Mouse (Mus musculus): ENCODE results near the gene Etl4. TPM values are rescaled to one million over a fixed set of nuclear protein-coding genes. Genes with fewer than 3 reads are reported as not detected.

Gene Etl4
- polyA plus RNA-seq, 1 experiment from 2014 or later, result 33.4 TPM

DNA sequence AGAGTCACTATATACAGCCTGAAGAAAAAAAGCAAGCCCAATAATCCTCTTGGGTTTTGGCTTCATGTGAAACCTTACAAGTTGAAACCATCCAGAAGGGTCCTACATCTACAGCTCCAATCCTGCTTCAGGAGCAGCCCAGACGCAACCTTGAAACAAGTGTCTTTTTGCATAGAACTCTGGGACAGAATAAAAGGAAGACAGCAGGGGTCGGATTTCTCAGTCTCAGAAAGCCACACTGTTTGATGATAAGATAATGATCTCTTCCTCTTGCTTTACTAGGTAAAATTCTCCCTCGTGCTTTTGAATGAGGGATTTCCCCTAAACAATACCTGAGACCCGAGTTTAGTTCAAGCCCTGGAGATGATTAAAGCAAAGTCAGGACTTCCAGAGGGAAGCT, 385.0 kb downstream of the Etl4 start:
- no peaks in the 10 kb centered on the region; the same call in 1 of the 2 replicates for H3K9me3 ChIP-seq (ENCODE audit: low read depth, low read length)
- H3K4me3 ChIP-seq (ENCODE audit: low read depth, low read length), result no peak overlapping the region
- WGBS, result 31% methylated on average over 4 of the region's 4 CpGs
- H3K9ac ChIP-seq, result no peak overlapping the region
- no peak overlapping the region for H3K27ac ChIP-seq (ENCODE audit: low read depth)
- TF ChIP-seq CTCF (IDR thresholded peaks at IDR 0.05; ENCODE audit: low read depth), result no peak
- DNase-seq, result no peak
- no peaks in the 10 kb centered on the region for H3K27me3 ChIP-seq (ENCODE audit: insufficient read depth, low read length)
- H3K4me2 ChIP-seq, result no peak overlapping the region
- no peaks in the 10 kb centered on the region for H3K4me1 ChIP-seq (ENCODE audit: insufficient read depth)
- H3K36me3 ChIP-seq (ENCODE audit: insufficient read depth), result no peaks in the 10 kb centered on the region
- ATAC-seq (ENCODE audit: insufficient read depth), result no peak

GRCm38 (mm10) chr2:20302517-20302916, 392.9 kb downstream of the Etl4 start:
- no peak for TF ChIP-seq CTCF (IDR thresholded peaks at IDR 0.05; ENCODE audit: low read depth)
- no peaks in the 10 kb centered on the region for H3K27me3 ChIP-seq (ENCODE audit: insufficient read depth, low read length)
- DNase-seq, result no peak
- no peaks in the 10 kb centered on the region for H3K36me3 ChIP-seq (ENCODE audit: insufficient read depth)
- WGBS, result 79% methylated on average over 3 of the region's 3 CpGs
- H3K9me3 ChIP-seq (ENCODE audit: low read depth, low read length), result no peaks in the 10 kb centered on the region
- H3K4me3 ChIP-seq (ENCODE audit: low read depth, low read length), result no peak overlapping the region
- no peak overlapping the region for H3K27ac ChIP-seq (ENCODE audit: low read depth)
- H3K9ac ChIP-seq, result no peak overlapping the region
- H3K4me1 ChIP-seq (ENCODE audit: insufficient read depth), result no peaks in the 10 kb centered on the region
- no peak for ATAC-seq (ENCODE audit: insufficient read depth)
- no peak overlapping the region for H3K4me2 ChIP-seq

- DNase-seq (no peak), ATAC-seq (ENCODE audit: insufficient read depth) (no peak)
- Histone ChIP-seq H3K4me3 (ENCODE audit: low read depth, low read length) (no peak overlapping the region), H3K9me3 (ENCODE audit: low read depth, low read length) (no peaks in the 10 kb centered on the region), H3K4me1 (ENCODE audit: insufficient read depth) (no peaks in the 10 kb centered on the region), H3K36me3 (ENCODE audit: insufficient read depth) (no peaks in the 10 kb centered on the region), H3K4me2 (no peak overlapping the region), H3K27me3 (ENCODE audit: insufficient read depth, low read length) (no peaks in the 10 kb centered on the region), H3K9ac (no peak overlapping the region), H3K27ac (ENCODE audit: low read depth) (no peak overlapping the region)
- TF ChIP-seq CTCF (IDR thresholded peaks at IDR 0.05; ENCODE audit: low read depth), result no peak
- 68% methylated on average over 1 of the region's 1 CpGs for WGBS
Measured at GRCm38 (mm10) chr2:20324954-20325353, 415.4 kb downstream of the Etl4 start.

- no peaks in the 10 kb centered on the region for H3K27me3 ChIP-seq (ENCODE audit: insufficient read depth, low read length)
- DNase-seq (no peak), ATAC-seq (ENCODE audit: insufficient read depth) (no peak)
- H3K27ac ChIP-seq (ENCODE audit: low read depth), result no peak overlapping the region
- H3K9ac ChIP-seq, result no peak overlapping the region
- no peaks in the 10 kb centered on the region for H3K4me1 ChIP-seq (ENCODE audit: insufficient read depth)
- TF ChIP-seq CTCF (IDR thresholded peaks at IDR 0.05; ENCODE audit: low read depth), result no peak
- H3K9me3 ChIP-seq (ENCODE audit: low read depth, low read length), result no peaks in the 10 kb centered on the region
- WGBS, result 68% methylated on average over 6 of the region's 6 CpGs
- H3K36me3 ChIP-seq (ENCODE audit: insufficient read depth), result no peaks in the 10 kb centered on the region
- H3K4me2 ChIP-seq, result no peak overlapping the region
- no peak overlapping the region for H3K4me3 ChIP-seq (ENCODE audit: low read depth, low read length)
Measured at GRCm38 (mm10) chr2:20336176-20336575, 426.6 kb downstream of the Etl4 start.

DNA sequence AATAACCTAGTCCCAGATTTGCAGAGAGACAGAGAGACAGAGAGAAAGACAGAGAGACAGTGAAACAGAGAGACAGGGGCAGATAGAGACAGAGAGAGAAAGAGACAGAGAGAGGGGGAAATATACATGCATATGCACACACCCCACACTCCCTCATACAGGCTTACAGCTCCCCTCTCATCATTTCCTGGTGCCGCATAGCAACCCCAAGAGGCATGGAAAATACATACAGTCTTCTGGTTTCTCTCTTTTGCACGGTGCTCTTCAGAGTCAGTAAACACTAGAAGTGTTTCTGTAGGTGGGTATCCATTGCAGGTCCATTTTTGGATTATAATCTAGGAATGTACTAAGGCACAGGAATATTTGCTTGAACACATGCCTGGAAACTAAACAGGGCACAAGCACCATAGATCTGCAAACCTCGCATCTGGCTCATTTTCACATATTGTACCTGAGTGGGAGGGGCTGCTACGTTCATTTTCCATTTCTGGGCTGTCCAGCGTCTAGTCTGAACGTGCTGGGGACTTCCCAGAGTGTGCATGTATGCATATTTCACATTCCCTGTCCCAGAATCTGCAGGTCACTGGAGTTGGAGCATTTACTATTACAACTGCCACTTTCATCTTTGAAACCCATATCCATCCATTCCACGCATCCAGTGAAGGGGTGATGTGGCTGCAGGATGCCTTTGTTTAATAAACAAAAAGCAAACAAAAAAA, 429.6 kb downstream of the Etl4 start:
- DNase-seq (peak; percentile 19), ATAC-seq (ENCODE audit: insufficient read depth) (peak; percentile 44; the same call in 1 of the 2 replicates)
- Histone ChIP-seq H3K4me3 (ENCODE audit: low read depth, low read length) (no peak overlapping the region), H3K4me2 (peak overlapping the region; percentile 40), H3K9ac (no peak overlapping the region), H3K9me3 (ENCODE audit: low read depth, low read length) (no peaks in the 10 kb centered on the region), H3K4me1 (ENCODE audit: insufficient read depth) (no peaks in the 10 kb centered on the region), H3K36me3 (ENCODE audit: insufficient read depth) (no peaks in the 10 kb centered on the region), H3K27ac (ENCODE audit: low read depth) (0 out of 2 replicates have a peak overlapping the region, but pooled peaks have one; percentile 5), H3K27me3 (ENCODE audit: insufficient read depth, low read length) (no peaks in the 10 kb centered on the region)
- WGBS, result 51% methylated on average over 7 of the region's 7 CpGs
- no peak for TF ChIP-seq CTCF (IDR thresholded peaks at IDR 0.05; ENCODE audit: low read depth)

DNA sequence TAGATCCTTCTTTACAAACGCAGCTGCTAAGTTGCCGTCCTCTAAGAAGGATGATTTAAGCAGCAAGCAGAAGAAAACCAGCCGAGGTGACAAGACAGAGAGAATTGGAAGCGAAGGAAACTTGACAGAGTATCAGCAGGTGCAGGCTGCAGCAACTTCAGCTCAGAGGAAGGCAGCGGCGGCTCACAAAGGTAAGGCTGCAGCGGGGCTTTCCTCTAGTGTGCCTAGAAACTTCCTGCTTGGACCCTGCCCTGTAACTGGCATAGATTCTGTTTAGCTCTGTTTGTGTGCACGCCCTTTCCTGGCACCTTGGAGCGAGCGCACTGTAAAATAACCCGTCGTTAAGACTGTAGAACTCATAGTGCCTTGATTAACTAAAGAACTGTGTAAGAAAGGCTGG, 430.3 kb downstream of the Etl4 start:
- H3K9me3 ChIP-seq (ENCODE audit: low read depth, low read length), result no peaks in the 10 kb centered on the region
- peak overlapping the region; percentile 40 for H3K4me2 ChIP-seq
- no peaks in the 10 kb centered on the region for H3K4me1 ChIP-seq (ENCODE audit: insufficient read depth)
- no peaks in the 10 kb centered on the region for H3K36me3 ChIP-seq (ENCODE audit: insufficient read depth)
- DNase-seq (peak; percentile 24), ATAC-seq (ENCODE audit: insufficient read depth) (no peak)
- peak overlapping the region; percentile 5; the same call in 1 of the 2 replicates for H3K27ac ChIP-seq (ENCODE audit: low read depth)
- H3K9ac ChIP-seq, result peak overlapping the region; percentile 8; the same call in 1 of the 2 replicates
- no peak for TF ChIP-seq CTCF (IDR thresholded peaks at IDR 0.05; ENCODE audit: low read depth)
- 22% methylated on average over 12 of the region's 12 CpGs for WGBS
- H3K27me3 ChIP-seq (ENCODE audit: insufficient read depth, low read length), result no peaks in the 10 kb centered on the region
- no peak overlapping the region for H3K4me3 ChIP-seq (ENCODE audit: low read depth, low read length)

DNA sequence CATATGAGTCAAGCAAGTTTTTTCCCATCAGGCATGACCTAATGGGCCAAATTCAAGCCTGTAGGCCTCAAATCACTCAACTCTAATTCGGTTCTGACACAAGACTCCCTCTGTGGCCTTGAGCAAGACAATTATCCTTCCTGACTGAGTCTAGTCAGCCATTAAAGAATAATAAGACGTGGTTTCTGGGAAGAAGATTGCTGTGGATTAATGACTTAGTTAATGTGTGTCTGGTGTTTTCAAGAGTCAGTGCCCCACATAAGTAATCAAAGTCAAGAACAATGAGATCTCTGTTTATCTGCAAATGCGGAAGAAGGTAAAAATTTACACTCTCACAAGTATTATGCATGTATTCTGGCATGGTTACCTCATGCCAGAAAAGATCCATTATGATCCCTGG, 437.3 kb downstream of the Etl4 start:
- Histone ChIP-seq H3K9ac (no peak overlapping the region), H3K36me3 (ENCODE audit: insufficient read depth) (no peaks in the 10 kb centered on the region), H3K27me3 (ENCODE audit: insufficient read depth, low read length) (no peaks in the 10 kb centered on the region), H3K27ac (ENCODE audit: low read depth) (no peak overlapping the region), H3K4me1 (ENCODE audit: insufficient read depth) (no peaks in the 10 kb centered on the region), H3K4me2 (no peak overlapping the region), H3K4me3 (ENCODE audit: low read depth, low read length) (no peak overlapping the region), H3K9me3 (ENCODE audit: low read depth, low read length) (no peaks in the 10 kb centered on the region)
- no peak for TF ChIP-seq CTCF (IDR thresholded peaks at IDR 0.05; ENCODE audit: low read depth)
- ATAC-seq (ENCODE audit: insufficient read depth), result no peak
- no peak for DNase-seq
- 58% methylated on average over 3 of the region's 3 CpGs for WGBS

All from lung, embryonic 14.5 days (tissue).